Mouse (Mus musculus): ENCODE measurements at regions not wholly inside any gene's neighbourhood (a gene's known extent, or its start where the extent isn't known, plus 50 kb on each side); places are given as distances from the start of the nearest gene placed in this dataset.
A peak's percentile ranks its signal among the peaks of the same experiment; 100 is the strongest.

DNA sequence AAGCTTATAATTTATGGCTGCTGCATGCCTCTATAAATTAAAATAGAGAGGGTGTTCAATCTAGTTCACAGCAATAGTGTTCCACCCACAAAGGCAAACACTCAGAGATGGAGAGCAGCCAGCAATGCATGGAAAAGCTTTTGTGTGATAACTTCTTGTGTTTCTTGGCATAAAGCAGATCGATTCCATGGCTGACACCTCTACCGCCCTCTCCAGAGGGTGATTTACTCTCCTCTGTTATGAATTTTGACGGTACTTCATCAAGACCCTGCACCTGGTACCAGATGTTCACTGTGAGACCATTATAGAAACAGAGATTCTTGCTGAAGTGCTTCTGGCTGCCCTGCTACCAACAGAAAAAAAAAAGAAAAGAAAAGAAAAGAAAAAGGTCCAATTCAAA, 54.1 kb upstream of the Btc start:
- 81% methylated on average over 3 of the region's 3 CpGs for WGBS
- no peak overlapping the region for H3K27ac ChIP-seq (ENCODE audit: low read depth, low read length)
- ATAC-seq (ENCODE audit: low FRiP score) (no peak), DNase-seq (ENCODE audit: low spot score, missing footprints) (no peak)
- no peak overlapping the region for H3K4me2 ChIP-seq
- no peaks in the 10 kb centered on the region for H3K27me3 ChIP-seq (ENCODE audit: control insufficient read depth, insufficient read depth, low read length)
- no peaks in the 10 kb centered on the region for H3K36me3 ChIP-seq (ENCODE audit: control insufficient read depth, insufficient read depth, low read length)
- H3K4me3 ChIP-seq (ENCODE audit: low read depth, low read length), result no peak overlapping the region
- H3K4me1 ChIP-seq (ENCODE audit: control insufficient read depth, insufficient read depth, low read length), result no peaks in the 10 kb centered on the region
- no peaks in the 10 kb centered on the region for H3K9me3 ChIP-seq (ENCODE audit: control insufficient read depth, low read length)
- H3K9ac ChIP-seq (ENCODE audit: low read length), result no peak overlapping the region

DNA sequence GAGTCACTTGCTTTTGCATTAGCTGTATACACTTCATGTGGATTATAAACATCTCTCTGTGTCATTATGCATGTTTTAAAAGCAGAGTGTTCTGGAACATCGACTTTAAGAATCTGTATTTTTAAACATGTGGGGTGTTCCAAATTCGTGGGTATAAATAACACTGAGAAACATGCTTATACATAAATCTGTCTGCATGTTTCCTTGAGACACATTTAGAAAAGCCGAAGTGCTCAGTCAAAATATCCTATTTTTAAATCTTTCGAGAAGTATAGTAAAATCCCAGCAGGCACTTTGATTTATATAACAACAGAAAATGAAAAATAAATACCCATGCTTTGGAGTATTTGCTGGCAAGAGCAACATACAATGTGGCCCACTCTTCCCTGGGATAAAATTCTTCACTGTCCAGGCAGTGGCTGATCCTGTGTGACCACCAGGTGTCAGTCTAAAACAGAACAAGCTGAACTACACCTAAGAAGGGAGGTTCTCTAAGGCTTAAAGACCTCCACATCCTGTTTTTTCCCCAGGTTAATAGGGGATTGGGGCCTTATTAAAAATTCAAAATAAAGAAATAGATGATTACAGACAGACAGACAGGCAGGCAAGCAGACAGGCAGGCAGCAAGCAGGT, 52.4 kb upstream of the Parm1 start:
- 52% methylated on average over 4 of the region's 4 CpGs for WGBS
- H3K9me3 ChIP-seq (ENCODE audit: control insufficient read depth, low read length), result no peaks in the 10 kb centered on the region
- no peak for DNase-seq (ENCODE audit: low spot score, missing footprints)
- H3K4me1 ChIP-seq (ENCODE audit: control insufficient read depth, insufficient read depth, low read length), result no peaks in the 10 kb centered on the region
- no peak overlapping the region for H3K4me3 ChIP-seq (ENCODE audit: low read depth, low read length)
- no peaks in the 10 kb centered on the region for H3K36me3 ChIP-seq (ENCODE audit: control insufficient read depth, insufficient read depth, low read length)
- no peaks in the 10 kb centered on the region for H3K27me3 ChIP-seq (ENCODE audit: control insufficient read depth, insufficient read depth, low read length)
- H3K4me2 ChIP-seq, result no peak overlapping the region
- no peak overlapping the region for H3K9ac ChIP-seq (ENCODE audit: low read length)
- H3K27ac ChIP-seq (ENCODE audit: low read depth, low read length), result no peak overlapping the region
- ATAC-seq (ENCODE audit: low FRiP score), result peak; percentile 78

All from midbrain, embryonic 11.5 days (tissue).